8 mouse cellular contexts compared by ENCODE assay signal in the genomic region with DNA sequence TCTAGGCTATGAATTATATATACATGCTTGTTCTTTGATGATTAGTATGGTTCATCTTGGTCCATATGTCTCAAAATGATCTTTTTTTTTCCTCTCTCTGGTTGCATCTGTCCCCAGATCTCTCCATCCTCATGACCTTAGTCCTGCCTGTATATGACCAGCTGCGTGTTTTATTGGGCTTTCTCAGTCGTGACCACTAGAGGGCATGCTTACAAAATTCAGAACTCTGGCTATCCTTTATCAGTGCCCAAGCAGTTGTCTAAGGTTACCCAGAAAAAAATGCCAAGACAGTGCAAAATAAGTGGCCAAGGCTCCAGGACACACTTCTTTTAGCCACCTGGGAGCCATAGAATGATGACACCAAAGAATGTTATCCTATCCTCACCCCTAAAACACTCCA. TPM values are rescaled to one million over a fixed set of nuclear protein-coding genes. Genes with fewer than 3 reads are reported as not detected.
DNase-seq lines count a peak whose midpoint lies in the region; ATAC-seq and TF ChIP-seq lines count a peak whose summit lies in the region.

No protein-coding gene starts in this region.

- no peak overlapping the region for H3K9ac ChIP-seq in hindbrain, embryonic 16.5 days (ENCODE audit: low read depth, low read length)
- no peak overlapping the region for H3K9ac ChIP-seq in liver, embryonic 16.5 days (ENCODE audit: low read depth, low read length)
- H3K9ac ChIP-seq in neural tube, embryonic 13.5 days, result no peak overlapping the region

- DNase-seq in left cerebral cortex, adult 2 months (ENCODE audit: extremely low spot score in 1 of 2, low spot score in 2 of 2), result peak in 1 of 2 experiments; percentile 49
- no peak for DNase-seq in left cerebral cortex, adult 8-10 months (ENCODE audit: low spot score in 2 of 2)
- no peak for DNase-seq in Patski (ENCODE audit: low read depth, low spot score)
- DNase-seq in embryo, embryonic 10 days (ENCODE audit: low spot score), result peak; percentile 70
- no peak for DNase-seq in ovary, postnatal 10 days (ENCODE audit: low spot score)

- ATAC-seq in Patski, result peak; percentile 84
- ATAC-seq in hindbrain, embryonic 16.5 days, result peak; percentile 62
- 0 out of 2 replicates have a peak, but pooled peaks have one; percentile 28 for ATAC-seq in liver, embryonic 16.5 days (ENCODE audit: low read depth)
- peak; percentile 65 for ATAC-seq in neural tube, embryonic 13.5 days (ENCODE audit: low read depth)

- H3K4me3 ChIP-seq in left cerebral cortex, adult 2 months, result no peak overlapping the region
- no peak overlapping the region for H3K4me3 ChIP-seq in hindbrain, embryonic 16.5 days (ENCODE audit: low read length)
- H3K4me3 ChIP-seq in liver, embryonic 16.5 days (ENCODE audit: low read depth, low read length), result no peak overlapping the region
- no peak overlapping the region for H3K4me3 ChIP-seq in neural tube, embryonic 13.5 days

- 2% methylated on average over 2 of the region's 2 CpGs for WGBS in hindbrain, embryonic 16.5 days
- 11% methylated on average over 2 of the region's 2 CpGs for WGBS in liver, embryonic 16.5 days (ENCODE audit: insufficient replicate concordance)
- WGBS in neural tube, embryonic 13.5 days, result 4% methylated on average over 2 of the region's 2 CpGs

- H3K36me3 ChIP-seq in hindbrain, embryonic 16.5 days (ENCODE audit: control insufficient read depth, insufficient read depth, low read length), result peaks cover 36% of the 10 kb centered on the region
- peaks cover 29% of the 10 kb centered on the region for H3K36me3 ChIP-seq in liver, embryonic 16.5 days (ENCODE audit: control insufficient read depth, insufficient read depth)
- H3K36me3 ChIP-seq in neural tube, embryonic 13.5 days, result peaks cover 71% of the 10 kb centered on the region

- no peaks in the 10 kb centered on the region for H3K4me1 ChIP-seq in hindbrain, embryonic 16.5 days (ENCODE audit: control insufficient read depth, insufficient read depth, low read depth, low read length)
- no peaks in the 10 kb centered on the region for H3K4me1 ChIP-seq in liver, embryonic 16.5 days (ENCODE audit: control insufficient read depth, low read depth, low read length)
- no peaks in the 10 kb centered on the region for H3K4me1 ChIP-seq in neural tube, embryonic 13.5 days (replicated peaks)

- no peak overlapping the region for H3K27ac ChIP-seq in left cerebral cortex, adult 2 months
- no peak overlapping the region for H3K27ac ChIP-seq in hindbrain, embryonic 16.5 days (ENCODE audit: low read depth, low read length)
- H3K27ac ChIP-seq in liver, embryonic 16.5 days (ENCODE audit: low read length), result no peak overlapping the region
- H3K27ac ChIP-seq in neural tube, embryonic 13.5 days (replicated peaks), result no peak overlapping the region

- intact Hi-C loops in left cerebral cortex, adult 2 months (cut with DNase I), result no loop called here

- peak; percentile 76 for TF ChIP-seq CTCF in left cerebral cortex, adult 2 months (IDR thresholded peaks at IDR 0.05)
- TF ChIP-seq CTCF in Patski (IDR thresholded peaks at IDR 0.05), result peak; percentile 81

- POLR2A ChIA-PET in Patski (lab: Charles Lee), result no interaction called here

- H3K9me3 ChIP-seq in hindbrain, embryonic 16.5 days (ENCODE audit: control insufficient read depth, low read length), result no peaks in the 10 kb centered on the region
- no peaks in the 10 kb centered on the region for H3K9me3 ChIP-seq in liver, embryonic 16.5 days (replicated peaks; ENCODE audit: control insufficient read depth, low read length)
- H3K9me3 ChIP-seq in neural tube, embryonic 13.5 days, result no peaks in the 10 kb centered on the region

- H3K27me3 ChIP-seq in Patski, result no peaks in the 10 kb centered on the region
- no peaks in the 10 kb centered on the region for H3K27me3 ChIP-seq in hindbrain, embryonic 16.5 days (replicated peaks; ENCODE audit: control insufficient read depth, insufficient read depth, low read length)
- H3K27me3 ChIP-seq in liver, embryonic 16.5 days (ENCODE audit: control insufficient read depth, insufficient read depth, low read depth, low read length), result peaks cover 3% of the 10 kb centered on the region; the same call in 1 of the 2 replicates
- peaks cover 4% of the 10 kb centered on the region for H3K27me3 ChIP-seq in neural tube, embryonic 13.5 days

- in situ Hi-C loops in Patski (cut with MboI; ENCODE audit: low pct_unique_long_range_greater_than_20kb), result no loop called here

- CTCF ChIA-PET in Patski (lab: Charles Lee), result interaction anchor here (0.8 to 2.4 kb wide), 7 partner anchors 9 to 78 kb away, joined by 3 to 16 read pairs (median 4); partner anchors contain the start of genes Eif3f and Nlrp10

- no peak overlapping the region for H3K4me2 ChIP-seq in hindbrain, embryonic 16.5 days (ENCODE audit: low read length)
- no peak overlapping the region for H3K4me2 ChIP-seq in liver, embryonic 16.5 days (ENCODE audit: low read depth, low read length)
- H3K4me2 ChIP-seq in neural tube, embryonic 13.5 days, result no peak overlapping the region

RNA-seq across cellular contexts. Expression of gene Tub, which starts 6.1 kb away (rescaled TPM):
- 100 to 1,000 TPM; 140 to 148 TPM for total RNA-seq in left cerebral cortex, adult 2 months (2021)
- total RNA-seq in left cerebral cortex, adult 8-10 months (2022), result 100 to 1,000 TPM; 107 to 129 (median 115) TPM
- polyA plus RNA-seq in Patski (2021), result 0.30 TPM
- 41.9 and 50.8 TPM in 2 replicates for polyA plus RNA-seq in hindbrain, embryonic 16.5 days (2015; fragmentation: Nextera tagmentation; extraction: Ambion mirVana)
- 0.05 and 0.11 TPM in 2 replicates for polyA plus RNA-seq in liver, embryonic 16.5 days (2015; fragmentation: Nextera tagmentation; extraction: Ambion mirVana)
- 32.6 and 39.3 TPM in 2 replicates for polyA plus RNA-seq in neural tube, embryonic 13.5 days (2015; fragmentation: Nextera tagmentation; extraction: Ambion mirVana)

RNA-seq across cellular contexts. Expression of gene Eif3f, which starts 9.8 kb away (rescaled TPM):
- total RNA-seq in left cerebral cortex, adult 2 months (2021), result 10 to 100 TPM; 95.6 to 96.2 TPM
- total RNA-seq in left cerebral cortex, adult 8-10 months (2022), result 100 to 1,000 TPM; 101 to 102 (median 101) TPM
- 162 TPM for polyA plus RNA-seq in Patski (2021)
- 67.3 and 70.9 TPM in 2 replicates for polyA plus RNA-seq in hindbrain, embryonic 16.5 days (2015; fragmentation: Nextera tagmentation; extraction: Ambion mirVana)
- polyA plus RNA-seq in liver, embryonic 16.5 days (2015; fragmentation: Nextera tagmentation; extraction: Ambion mirVana), result 28.0 and 29.1 TPM in 2 replicates
- polyA plus RNA-seq in neural tube, embryonic 13.5 days (2015; fragmentation: Nextera tagmentation; extraction: Ambion mirVana), result 69.4 and 79.7 TPM in 2 replicates

RNA-seq across cellular contexts. Expression of gene Nlrp10, which starts 14.0 kb away (rescaled TPM):
- under 1 TPM; 0.40 to 0.48 TPM for total RNA-seq in left cerebral cortex, adult 2 months (2021)
- total RNA-seq in left cerebral cortex, adult 8-10 months (2022), result under 1 TPM; 0.33 to 0.57 (median 0.45) TPM
- 2.4 TPM for polyA plus RNA-seq in Patski (2021)
- 0.04 TPM in 1 of 2 replicates, not detected in the other for polyA plus RNA-seq in hindbrain, embryonic 16.5 days (2015; fragmentation: Nextera tagmentation; extraction: Ambion mirVana)
- polyA plus RNA-seq in liver, embryonic 16.5 days (2015; fragmentation: Nextera tagmentation; extraction: Ambion mirVana), result 0.04 TPM in 1 of 2 replicates, not detected in the other
- polyA plus RNA-seq in neural tube, embryonic 13.5 days (2015; fragmentation: Nextera tagmentation; extraction: Ambion mirVana), result not detected in 2 replicates

RNA-seq across cellular contexts. Expression of gene Olfr519, which starts 49.8 kb away (rescaled TPM):
- not detected for total RNA-seq in left cerebral cortex, adult 2 months (2021)
- total RNA-seq in left cerebral cortex, adult 8-10 months (2022), result not detected
- polyA plus RNA-seq in Patski (2021), result not detected
- not detected in 2 replicates for polyA plus RNA-seq in hindbrain, embryonic 16.5 days (2015; fragmentation: Nextera tagmentation; extraction: Ambion mirVana)
- polyA plus RNA-seq in liver, embryonic 16.5 days (2015; fragmentation: Nextera tagmentation; extraction: Ambion mirVana), result not detected in 2 replicates
- not detected in 2 replicates for polyA plus RNA-seq in neural tube, embryonic 13.5 days (2015; fragmentation: Nextera tagmentation; extraction: Ambion mirVana)

RNA-seq across cellular contexts. Expression of gene Olfr518, which starts 59.2 kb away (rescaled TPM):
- total RNA-seq in left cerebral cortex, adult 2 months (2021), result not detected
- total RNA-seq in left cerebral cortex, adult 8-10 months (2022), result not detected
- polyA plus RNA-seq in Patski (2021), result not detected
- polyA plus RNA-seq in hindbrain, embryonic 16.5 days (2015; fragmentation: Nextera tagmentation; extraction: Ambion mirVana), result not detected in 2 replicates
- not detected in 2 replicates for polyA plus RNA-seq in liver, embryonic 16.5 days (2015; fragmentation: Nextera tagmentation; extraction: Ambion mirVana)
- polyA plus RNA-seq in neural tube, embryonic 13.5 days (2015; fragmentation: Nextera tagmentation; extraction: Ambion mirVana), result not detected in 2 replicates

Comparison
In these comparisons a context has a peak if more than half of its experiments do, and no peak if none do; other contexts are left out.
1. ATAC-seq: peak in every context shown above with its lines; median percentile 84 in Patski; 65 in neural tube, embryonic 13.5 days; 62 in hindbrain, embryonic 16.5 days; 28 in liver, embryonic 16.5 days.
2. RNA of gene Tub, which starts 6.1 kb away (polyA plus RNA-seq): 41.9 to 50.8 TPM in hindbrain, embryonic 16.5 days and 32.6 to 39.3 TPM in neural tube, embryonic 13.5 days; 0.30 TPM in Patski (single experiment) and 0.05 to 0.11 TPM in liver, embryonic 16.5 days; every median in the first group is over 10 times any median in the second.